Mouse (Mus musculus) c-Kit-positive CD71-negative TER-119-negative erythroid progenitor cells, embryonic 14.5 days (primary cell): Measurements from ENCODE around the gene Ppp1r9a.

Experiments
- DNase-seq: peaks from one replicate; pipeline ENCODE4 v3.0.0-alpha.2; 2013; ENCODE audit warnings: low read depth

Ppp1r9a gene

GRCm38 (mm10) chr6:4956651-4957050 lies 53.9 kb downstream of the Ppp1r9a start:
- DNase-seq: no peak

- no peak for DNase-seq
Measured at GRCm38 (mm10) chr6:4962197-4962596, 59.5 kb downstream of the Ppp1r9a start.

GRCm38 (mm10) chr6:4963049-4963448 lies 60.3 kb downstream of the Ppp1r9a start:
- no peak for DNase-seq

GRCm38 (mm10) chr6:4967236-4967635 lies 64.5 kb downstream of the Ppp1r9a start:
- DNase-seq: no peak

- DNase-seq: no peak
Measured at GRCm38 (mm10) chr6:4971229-4971628, 68.5 kb downstream of the Ppp1r9a start.

GRCm38 (mm10) chr6:4972808-4973207 lies 70.1 kb downstream of the Ppp1r9a start:
- no peak for DNase-seq

GRCm38 (mm10) chr6:4973337-4973736 lies 70.6 kb downstream of the Ppp1r9a start:
- peak; percentile 35 for DNase-seq

- no peak for DNase-seq
Measured at GRCm38 (mm10) chr6:4977515-4977914, 74.8 kb downstream of the Ppp1r9a start.

GRCm38 (mm10) chr6:4978249-4978648 lies 75.5 kb downstream of the Ppp1r9a start:
- no peak for DNase-seq

GRCm38 (mm10) chr6:4978897-4979296 lies 76.2 kb downstream of the Ppp1r9a start:
- DNase-seq: no peak

- DNase-seq: no peak
Measured at GRCm38 (mm10) chr6:4980113-4980512, 77.4 kb downstream of the Ppp1r9a start.

GRCm38 (mm10) chr6:4982686-4983162 lies 80.0 kb downstream of the Ppp1r9a start:
- DNase-seq: no peak

GRCm38 (mm10) chr6:4985668-4986067 lies 83.0 kb downstream of the Ppp1r9a start:
- DNase-seq: no peak

GRCm38 (mm10) chr6:4987084-4987483 lies 84.4 kb downstream of the Ppp1r9a start:
- DNase-seq: no peak

- DNase-seq: no peak
Measured at GRCm38 (mm10) chr6:4988688-4989087, 86.0 kb downstream of the Ppp1r9a start.

- DNase-seq: no peak
Measured at GRCm38 (mm10) chr6:4992308-4992707, 89.6 kb downstream of the Ppp1r9a start.

- no peak for DNase-seq
Measured at GRCm38 (mm10) chr6:4993600-4994160, 91.0 kb downstream of the Ppp1r9a start.

GRCm38 (mm10) chr6:4994161-4994919 lies 91.6 kb downstream of the Ppp1r9a start:
- no peak for DNase-seq

- DNase-seq: no peak
Measured at GRCm38 (mm10) chr6:4997599-4997998, 94.9 kb downstream of the Ppp1r9a start.

GRCm38 (mm10) chr6:4998929-4999328 lies 96.2 kb downstream of the Ppp1r9a start:
- DNase-seq: no peak

- no peak for DNase-seq
Measured at GRCm38 (mm10) chr6:5000788-5001187, 98.1 kb downstream of the Ppp1r9a start.

GRCm38 (mm10) chr6:5005491-5006275 lies 103.0 kb downstream of the Ppp1r9a start:
- no peak for DNase-seq
